Mouse (Mus musculus) 3T3-L1 (cell line): ENCODE data around the gene Kcnk2.

Source experiments
- DNase-seq: peaks from one replicate; pipeline ENCODE4 v3.0.0-alpha.2; 2015; ENCODE audit warnings: low read depth, low spot score

Kcnk2 gene

DNA sequence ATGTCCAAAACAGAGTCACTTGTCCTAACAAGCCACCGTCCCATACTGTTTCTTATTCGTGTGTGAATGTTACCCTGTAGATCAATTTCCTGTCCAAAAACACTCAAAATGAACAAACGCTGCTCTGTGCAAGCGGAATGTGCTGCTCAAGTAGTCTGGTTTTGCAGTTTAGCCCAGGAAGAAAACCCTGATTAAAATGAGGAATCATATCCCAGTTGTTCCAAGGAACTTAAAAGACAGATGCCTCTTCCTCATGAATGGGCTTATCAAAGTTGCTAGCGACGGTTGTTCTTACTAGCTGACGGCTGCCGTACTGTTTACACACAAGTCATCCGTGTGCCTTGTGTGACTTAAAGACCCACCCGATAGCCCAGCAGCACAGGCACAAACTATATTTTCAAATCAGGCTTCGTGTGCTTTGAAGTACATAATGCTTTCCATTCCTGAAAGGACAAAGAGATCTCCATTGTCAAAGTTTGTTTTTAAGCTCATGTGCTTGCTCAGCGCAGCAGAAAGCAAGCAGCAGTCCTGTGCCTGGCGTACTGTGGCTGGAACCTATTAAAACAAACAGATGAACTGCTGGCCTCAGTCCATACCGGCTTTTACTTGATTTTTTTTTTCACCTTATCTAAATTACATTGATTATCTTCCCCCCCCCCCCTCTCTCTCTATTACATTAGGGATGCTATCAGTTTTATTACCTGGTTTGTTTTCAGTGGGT, at the start of gene Kcnk2:
TSS of gene Kcnk2 (minus strand) at position 51 of the 721 bp plus-strand sequence.
- DNase-seq: no peak

DNA sequence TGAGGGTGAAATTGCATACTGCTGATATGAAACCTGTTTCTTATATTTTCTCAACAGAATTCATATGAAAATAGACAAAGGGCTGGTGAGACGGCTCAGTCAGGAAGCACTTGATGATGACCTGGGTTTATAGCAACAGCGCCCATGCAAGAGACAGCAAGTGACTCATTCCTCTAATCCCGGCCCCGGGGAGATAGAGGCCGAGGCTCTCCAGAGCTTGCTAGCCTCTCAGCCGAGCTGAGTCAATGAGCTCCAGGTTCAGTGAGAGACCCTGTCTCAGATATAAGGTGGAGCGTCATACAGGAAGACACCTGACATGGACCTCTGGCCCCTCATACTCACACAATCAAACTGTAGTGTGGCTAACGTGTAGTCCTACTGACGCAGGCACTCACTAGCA, 38.7 kb upstream of the Kcnk2 start:
- no peak for DNase-seq

DNA sequence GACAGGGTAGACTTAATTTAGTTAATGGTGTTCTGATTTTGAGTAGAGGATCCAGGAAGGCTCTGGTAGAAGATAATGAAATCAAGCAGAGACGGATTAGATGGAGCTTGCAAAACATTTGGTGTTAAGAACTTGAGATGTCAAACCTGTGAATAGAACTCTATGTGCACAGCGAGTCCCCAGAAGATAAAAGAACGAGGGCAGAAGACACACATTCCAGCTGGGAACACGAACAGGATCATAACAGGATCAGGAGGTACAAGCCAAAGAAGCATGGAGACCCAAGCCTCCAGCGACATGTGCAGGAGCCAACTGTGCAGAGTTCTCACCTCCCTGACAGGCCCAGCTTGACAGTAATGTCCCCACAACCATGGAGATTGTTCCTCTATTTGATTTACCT, 35.1 kb upstream of the Kcnk2 start:
- DNase-seq: no peak

DNA sequence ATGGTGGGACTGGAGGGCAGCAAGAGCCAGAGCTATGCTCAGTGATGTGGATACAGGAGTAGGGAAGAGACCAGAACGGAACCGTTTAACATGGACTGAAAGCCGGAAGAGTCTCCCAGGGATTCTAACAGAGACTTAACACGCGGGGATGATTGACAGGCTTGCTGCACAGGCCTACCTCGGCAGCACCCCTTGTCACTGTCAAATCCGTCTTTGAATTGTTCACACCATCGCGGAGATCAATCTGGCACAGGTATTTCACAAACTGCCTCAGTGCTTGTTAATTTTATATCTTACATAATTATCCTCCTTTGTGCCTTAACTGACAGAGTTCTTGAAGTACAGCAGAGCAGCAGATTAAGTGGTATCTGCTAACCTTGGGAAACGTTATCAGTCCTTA, 33.4 kb upstream of the Kcnk2 start:
- DNase-seq: no peak

- no peak for DNase-seq
Measured at GRCm38 (mm10) chr1:189431479-189431878, 29.4 kb upstream of the Kcnk2 start.

- DNase-seq: no peak
Measured at GRCm38 (mm10) chr1:189430534-189430933, 28.5 kb upstream of the Kcnk2 start.

DNA sequence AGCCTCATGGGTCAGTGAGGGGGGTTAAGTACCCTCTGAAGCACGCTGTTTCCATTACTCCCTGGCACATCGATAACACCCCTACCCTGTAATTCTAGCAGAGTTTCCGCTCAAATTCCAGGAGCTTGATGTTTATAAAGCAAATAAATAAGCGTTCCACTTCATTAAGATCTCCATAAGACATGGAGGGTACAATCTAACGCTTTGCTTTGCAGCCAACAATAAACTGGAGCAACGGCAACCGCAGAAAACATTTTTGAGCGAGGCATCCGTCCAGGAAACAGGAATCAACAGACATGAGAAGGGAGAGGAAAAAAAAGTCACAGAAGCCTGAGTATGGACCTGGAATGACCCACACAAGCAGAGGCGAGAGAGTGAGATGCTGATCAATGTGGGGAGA, 27.5 kb upstream of the Kcnk2 start:
- no peak for DNase-seq

DNA sequence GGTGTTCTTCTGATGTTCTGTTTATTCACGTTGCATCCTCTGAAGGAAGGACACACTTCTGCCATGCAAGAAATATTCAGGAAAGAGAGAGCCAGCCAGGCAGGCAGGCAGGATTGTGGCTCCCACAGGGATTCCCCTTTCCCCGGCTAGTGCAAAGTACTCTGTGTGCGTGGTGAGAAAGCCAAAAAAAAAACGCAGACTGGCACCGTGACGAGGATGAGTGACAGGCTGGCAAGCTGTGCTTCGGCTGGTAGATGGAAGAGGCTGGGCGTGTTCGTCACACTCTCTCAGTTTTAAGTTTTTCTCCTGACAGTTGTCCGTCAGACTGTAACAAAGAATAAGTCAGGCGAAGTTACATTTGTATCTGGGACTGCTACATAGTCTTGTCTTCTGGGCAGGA, 24.2 kb upstream of the Kcnk2 start:
- DNase-seq: no peak

DNA sequence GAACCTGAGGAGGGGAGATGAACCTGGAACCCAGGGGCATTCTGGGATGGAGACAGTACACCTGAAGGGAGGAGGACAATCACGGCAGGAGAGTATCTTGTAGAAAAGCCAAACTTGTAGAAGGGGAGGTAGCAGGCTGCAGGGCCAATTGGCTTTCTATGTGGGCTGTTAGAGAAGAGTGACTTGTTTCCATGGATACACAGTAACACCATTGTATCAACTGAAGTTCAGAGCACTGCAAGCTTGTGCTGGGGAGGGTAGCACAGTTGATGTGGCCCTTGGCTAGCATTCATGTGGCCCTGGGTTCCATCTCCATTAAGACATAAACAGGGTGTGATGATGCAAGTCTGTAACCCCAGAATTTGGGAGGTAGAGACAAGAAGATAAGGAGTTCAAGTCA, 17.8 kb upstream of the Kcnk2 start:
- no peak for DNase-seq

- DNase-seq: no peak
Measured at GRCm38 (mm10) chr1:189409906-189410305, 7.8 kb upstream of the Kcnk2 start.

DNA sequence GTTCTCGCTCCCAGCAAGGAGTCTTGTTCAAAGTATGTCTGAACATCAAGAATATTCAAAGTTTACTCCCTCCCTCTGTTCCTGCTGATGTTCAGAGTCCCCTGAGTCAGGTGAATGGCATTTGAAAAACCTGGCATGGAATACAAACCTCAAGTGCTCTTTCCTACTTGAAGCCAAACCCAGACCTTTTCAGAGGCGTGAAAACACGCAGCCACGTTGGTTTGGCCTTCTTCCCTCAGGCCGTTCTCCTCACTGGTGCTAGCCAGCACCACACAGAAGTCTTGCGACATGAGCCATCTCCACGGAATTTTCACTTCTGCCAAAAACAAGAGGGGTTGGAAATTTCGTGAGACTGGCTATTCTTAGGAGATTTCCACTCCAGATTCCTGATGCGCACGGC, 3.1 kb upstream of the Kcnk2 start:
- DNase-seq: peak; percentile 64

DNA sequence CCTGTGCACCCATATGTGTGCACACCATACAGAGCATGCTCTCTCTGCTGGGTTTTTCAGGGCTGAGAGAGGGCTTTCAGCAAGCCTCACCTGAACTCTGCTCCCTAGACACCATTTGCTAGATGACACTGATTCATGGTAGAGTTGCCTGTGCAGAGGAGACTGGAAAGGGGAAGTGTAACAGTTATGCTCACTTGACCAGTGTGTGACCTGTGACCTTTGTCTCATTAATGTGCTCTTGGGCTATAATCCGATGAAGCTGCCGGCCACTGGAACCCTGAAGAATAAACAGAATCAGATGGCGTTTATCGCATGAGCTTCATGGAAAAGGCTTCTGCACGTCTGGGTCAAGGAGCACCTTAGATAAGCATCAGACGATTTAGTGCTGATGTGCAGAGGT, 1.5 kb upstream of the Kcnk2 start:
- DNase-seq: no peak

- DNase-seq: no peak
Measured at GRCm38 (mm10) chr1:189403139-189403538, 1.1 kb upstream of the Kcnk2 start.

- DNase-seq: no peak
Measured at GRCm38 (mm10) chr1:189386848-189387247, 15.2 kb downstream of the Kcnk2 start.

GRCm38 (mm10) chr1:189386141-189386540, 15.9 kb downstream of the Kcnk2 start:
- no peak for DNase-seq

- DNase-seq: no peak
Measured at GRCm38 (mm10) chr1:189367722-189368121, 34.4 kb downstream of the Kcnk2 start.

- DNase-seq: no peak
Measured at GRCm38 (mm10) chr1:189364188-189364587, 37.9 kb downstream of the Kcnk2 start.

- no peak for DNase-seq
Measured at GRCm38 (mm10) chr1:189362579-189362978, 39.5 kb downstream of the Kcnk2 start.

DNA sequence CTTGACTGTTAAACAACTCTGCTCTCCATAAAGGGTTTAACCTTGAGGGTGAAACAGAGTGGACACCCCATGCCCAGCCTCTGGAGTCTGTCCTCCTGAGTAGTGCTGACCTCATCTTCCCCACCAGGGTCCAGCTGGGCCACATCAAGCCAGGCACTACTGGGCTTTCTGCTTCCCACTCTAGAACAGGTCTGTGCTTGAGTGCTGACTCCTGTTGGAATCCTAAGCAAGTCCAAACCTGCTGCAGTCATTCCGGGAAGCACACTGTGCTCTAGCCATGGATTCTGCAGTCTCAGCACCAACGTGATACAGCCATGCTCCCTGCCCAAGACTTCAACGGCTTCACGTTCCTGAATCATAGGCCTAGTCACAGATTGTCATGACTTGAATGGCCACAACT, 42.4 kb downstream of the Kcnk2 start:
- no peak for DNase-seq

DNA sequence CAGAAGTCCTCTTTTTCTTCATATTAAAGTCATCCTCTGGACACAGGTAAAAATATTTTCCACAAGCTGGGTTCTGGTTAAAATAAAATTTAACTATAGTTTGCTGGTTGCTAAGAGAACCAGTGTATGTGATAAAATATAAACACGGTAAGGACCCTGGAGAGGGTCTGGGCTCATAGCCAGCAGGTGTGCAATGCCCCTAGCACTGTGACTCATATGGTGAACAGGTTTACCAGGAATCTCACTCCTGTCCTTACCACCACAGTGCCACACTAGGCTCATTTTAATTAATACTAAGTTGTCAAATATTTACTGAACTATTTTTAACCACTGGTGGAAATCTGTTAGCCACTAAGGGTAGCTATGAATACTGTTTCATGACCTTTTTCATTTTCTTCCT, 48.2 kb downstream of the Kcnk2 start:
- DNase-seq: no peak

DNA sequence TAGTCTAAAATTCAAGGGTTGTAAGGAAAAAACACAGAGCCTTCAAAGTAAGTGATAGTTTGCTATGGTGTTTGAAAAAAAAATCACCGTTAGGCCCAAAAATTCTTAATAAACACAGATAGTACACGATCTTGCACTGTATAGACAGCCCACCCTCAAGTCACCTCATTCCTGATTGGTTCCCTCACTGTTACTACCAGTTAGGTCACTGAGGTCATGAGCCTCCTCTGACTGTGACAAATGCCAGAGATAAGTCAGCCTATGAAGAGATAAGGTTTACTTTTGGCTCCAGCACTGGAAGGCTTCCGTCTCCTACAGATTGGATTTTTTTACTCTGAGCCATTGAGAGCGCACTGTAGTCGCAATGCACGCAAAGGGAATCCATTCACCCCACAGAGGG, 50.3 kb downstream of the Kcnk2 start:
- no peak for DNase-seq

- DNase-seq: no peak
Measured at GRCm38 (mm10) chr1:189349205-189349604, 52.9 kb downstream of the Kcnk2 start.

DNA sequence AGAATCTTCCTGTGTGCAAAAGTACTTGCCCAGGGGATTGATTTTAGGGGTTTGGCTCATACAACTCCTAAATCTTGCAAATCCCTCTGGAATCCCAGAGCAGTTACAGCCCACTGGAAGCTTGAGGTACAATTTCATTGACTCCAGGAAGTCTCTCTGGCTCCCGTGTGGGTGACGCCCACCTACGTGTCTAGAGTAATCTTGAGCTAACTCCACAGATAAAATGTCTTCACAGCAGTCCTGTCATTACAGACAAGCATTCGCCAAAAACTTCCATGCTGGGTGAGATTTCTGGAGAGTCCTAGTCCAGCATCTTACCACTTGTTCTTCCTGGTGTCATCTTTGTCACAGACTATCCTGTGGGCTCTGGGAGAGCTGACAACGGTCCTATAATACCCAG, 56.9 kb downstream of the Kcnk2 start:
- no peak for DNase-seq
